Mouse (Mus musculus): ENCODE measurements at regions not wholly inside any gene's neighbourhood (a gene's known extent, or its start where the extent isn't known, plus 50 kb on each side); places are given as distances from the start of the nearest gene placed in this dataset.
A peak's percentile ranks its signal among the peaks of the same experiment; 100 is the strongest.

DNA sequence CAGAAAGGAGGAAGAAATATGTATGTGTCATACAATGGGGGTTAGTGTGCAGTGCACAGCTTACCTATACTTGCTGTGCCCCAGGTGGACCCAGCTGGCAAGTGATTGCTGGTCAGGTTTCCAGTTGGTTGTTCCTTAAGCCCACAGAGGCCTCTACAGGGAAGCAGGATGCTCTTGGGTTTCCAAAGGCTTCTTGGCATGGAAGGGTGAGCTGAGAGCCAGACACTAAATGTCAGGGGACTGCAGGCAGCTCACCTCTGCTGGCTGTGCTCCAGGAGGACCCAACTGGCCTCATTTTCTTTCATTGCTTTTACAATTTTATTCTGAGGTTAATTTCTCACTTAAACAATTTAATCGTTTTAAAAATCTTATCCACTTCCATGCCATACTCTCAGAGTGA, 108.1 kb downstream of the Gm10184 start:
- no peak for DNase-seq (ENCODE audit: low spot score in 2 of 2)

DNA sequence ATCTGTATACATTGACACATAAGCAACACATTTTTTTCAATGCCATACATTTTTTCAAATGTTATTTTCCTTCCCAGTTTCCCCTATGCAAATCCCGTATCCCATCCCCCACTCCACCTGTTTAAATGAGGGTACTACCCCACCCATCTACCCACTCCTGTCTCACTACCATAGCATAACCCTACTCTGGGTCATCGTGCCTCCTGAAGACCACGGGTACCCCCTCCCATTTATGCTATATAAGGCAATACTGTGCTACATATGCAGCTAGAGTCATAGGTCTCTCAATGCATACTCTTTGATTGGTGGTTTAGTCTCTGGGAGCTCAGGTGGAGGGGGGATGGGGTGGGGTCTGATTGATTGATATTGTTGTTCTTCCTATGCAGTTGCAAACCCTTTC, 132.7 kb downstream of the Gm10184 start:
- no peak for DNase-seq (ENCODE audit: low spot score in 2 of 2)

DNA sequence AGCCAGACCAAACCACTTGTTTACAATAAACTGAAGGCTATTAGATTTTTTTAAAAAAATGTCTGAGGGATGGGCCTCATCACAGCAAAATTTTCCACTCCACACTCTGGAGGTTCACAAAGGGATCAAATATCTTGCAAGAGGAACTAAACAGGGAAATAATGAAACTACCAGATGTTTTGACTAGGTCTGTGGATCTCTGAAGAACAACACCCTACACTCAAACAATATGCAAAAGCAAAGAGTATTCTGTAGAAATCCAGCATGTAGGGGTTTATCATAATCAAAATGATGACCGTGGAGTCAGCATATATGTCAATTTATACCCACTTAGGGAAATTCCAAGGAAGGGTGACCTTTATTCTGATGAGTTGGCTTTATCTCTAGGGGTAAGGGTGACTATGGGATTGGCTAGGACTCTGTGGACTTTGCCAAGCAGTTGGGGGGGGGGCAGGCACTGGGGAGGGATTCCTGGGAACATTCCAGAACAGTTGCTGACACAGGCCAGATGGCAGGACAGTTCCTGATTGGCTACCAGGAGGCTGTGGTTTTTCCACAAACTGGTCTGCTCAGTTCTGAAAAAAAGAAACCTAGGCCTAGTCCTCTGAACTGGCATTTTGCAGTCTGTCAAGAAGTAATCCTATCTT, 143.9 kb downstream of the Gm10184 start:
- DNase-seq (ENCODE audit: low spot score in 2 of 2) = no peak

DNA sequence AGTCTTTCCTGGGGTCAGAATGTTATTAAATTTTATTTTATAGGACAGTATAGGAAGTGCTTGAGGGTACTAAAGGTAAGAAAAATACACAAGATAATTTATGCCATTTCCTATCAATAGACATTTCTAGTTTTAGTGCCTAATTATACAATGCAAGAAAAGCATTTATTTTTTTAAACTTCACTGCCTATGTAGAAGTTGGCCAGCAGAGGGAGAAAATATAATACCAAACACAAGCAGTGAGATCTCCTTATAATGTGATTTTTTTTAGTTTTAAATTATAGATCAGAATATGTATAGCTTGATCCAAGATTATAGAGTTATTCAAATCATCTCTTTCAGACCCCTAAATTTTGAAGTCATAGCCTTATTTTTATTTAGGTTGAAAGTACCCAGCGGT, 172.8 kb downstream of the Gm10184 start:
- DNase-seq (ENCODE audit: low spot score in 2 of 2) = no peak

DNA sequence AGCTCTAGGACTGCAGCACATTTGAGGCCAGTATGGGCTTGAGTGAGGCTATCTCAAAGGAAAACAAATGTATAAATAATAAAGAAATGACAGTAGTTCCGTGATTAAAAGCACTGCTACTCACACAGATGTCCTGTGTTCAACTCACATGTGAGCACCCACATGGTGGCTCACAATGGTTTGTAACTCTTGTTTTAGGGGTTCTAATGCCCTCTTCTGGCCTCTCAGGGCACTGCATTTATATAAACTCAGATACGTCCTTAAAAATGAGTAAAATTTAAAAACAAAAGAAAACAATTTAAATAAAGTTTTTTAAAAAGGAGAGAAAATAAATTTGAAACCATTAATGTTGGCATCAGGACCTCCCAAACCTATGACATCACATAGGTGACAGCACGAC, 184.7 kb downstream of the Gm10184 start:
- DNase-seq (ENCODE audit: low spot score in 2 of 2) = no peak

DNA sequence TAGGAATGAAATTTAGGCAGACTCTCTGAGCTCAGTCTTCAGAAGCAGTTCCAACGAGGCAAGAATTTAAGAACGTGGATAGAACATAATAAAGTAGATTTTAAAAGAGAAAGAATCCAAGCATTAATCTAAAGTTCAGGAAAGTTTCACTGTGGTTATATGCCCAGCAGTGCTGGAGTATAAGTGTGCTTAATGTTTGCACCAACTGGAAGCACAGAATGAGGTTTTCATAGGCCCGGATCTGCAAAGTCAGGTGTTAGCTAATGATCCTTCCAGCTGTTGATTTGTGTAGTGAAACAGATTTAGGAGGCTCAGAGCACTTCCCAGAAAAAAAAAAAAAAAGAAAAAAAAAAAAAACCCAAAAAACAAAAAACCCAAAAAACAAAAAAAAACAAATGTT, 228.5 kb downstream of the Gm10184 start:
- DNase-seq (ENCODE audit: low spot score in 2 of 2) = no peak

DNA sequence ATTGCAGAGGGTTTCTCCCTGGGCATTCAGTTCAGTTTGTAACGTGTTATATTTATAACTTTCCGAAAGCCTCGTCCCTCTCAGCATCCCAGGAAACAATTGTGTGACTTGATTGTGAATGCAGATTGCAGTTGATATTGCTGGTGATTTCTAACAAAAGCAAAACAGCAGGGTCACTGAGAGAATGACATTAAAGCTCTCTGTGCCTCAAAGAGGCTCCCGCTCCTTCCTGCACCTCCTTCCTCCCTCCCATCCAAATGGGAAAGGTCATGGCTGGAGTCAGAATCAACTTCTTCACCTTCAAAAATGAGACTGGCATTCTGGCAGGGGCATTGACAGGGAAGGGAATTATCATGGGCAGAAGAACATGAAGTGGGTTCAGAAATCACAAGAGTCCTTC, 251.9 kb downstream of the Gm10184 start:
- no peak for DNase-seq (ENCODE audit: low spot score in 2 of 2)

DNA sequence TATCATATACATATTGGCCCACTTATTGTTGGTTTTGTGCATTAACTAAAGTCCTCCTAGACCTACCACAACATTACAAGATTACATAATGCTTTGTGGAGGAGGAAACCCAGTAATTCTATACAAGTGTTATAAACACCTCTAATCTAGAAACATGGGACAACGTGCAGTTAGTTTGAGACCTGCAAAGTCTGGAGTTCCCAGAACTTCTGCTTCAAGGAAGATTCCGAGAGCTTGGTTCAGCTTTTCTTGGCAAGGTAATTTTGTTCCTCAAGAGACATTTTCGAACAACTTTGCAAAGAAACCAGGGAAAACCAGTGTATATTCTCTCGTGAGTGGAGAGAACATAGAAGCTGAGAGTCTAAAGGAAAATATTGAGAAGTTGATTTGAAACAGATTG, 254.0 kb downstream of the Gm10184 start:
- DNase-seq (ENCODE audit: low spot score in 2 of 2) = no peak

DNA sequence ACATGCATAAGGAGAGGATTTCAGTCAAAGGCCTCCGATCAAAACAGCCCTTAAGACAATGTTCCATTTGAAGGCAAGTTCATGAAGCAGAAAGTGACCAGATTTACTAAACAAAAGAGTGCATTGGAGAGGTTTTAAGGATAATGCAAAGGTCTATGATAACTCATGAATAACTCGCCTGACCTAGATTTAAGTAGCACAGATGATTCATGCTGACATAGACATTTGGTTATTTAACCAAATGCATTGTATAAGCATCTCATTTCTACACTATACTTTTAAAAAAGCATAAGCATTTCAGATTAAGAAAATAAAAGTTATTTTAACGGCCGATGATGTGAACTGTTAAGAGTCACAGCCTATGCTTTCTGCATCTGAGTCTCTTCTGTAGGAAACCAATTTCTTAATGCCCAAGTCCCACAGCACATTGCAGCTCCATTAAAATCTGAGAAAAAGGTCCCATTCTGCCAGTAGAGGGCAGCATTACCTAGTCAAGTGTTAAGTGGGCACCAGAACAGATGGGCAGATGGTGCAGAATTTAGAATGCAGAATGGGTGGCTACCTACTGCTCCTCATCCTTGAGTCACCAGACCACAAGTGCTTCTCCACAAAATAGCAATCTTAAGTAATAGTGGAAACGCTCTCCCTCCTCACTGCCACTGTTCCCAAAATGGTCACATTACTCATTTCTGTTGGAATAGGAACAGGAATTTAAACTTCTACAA, 256.0 kb downstream of the Gm10184 start:
- peak; percentile 43 to 74 for DNase-seq (ENCODE audit: low spot score in 2 of 2)

DNA sequence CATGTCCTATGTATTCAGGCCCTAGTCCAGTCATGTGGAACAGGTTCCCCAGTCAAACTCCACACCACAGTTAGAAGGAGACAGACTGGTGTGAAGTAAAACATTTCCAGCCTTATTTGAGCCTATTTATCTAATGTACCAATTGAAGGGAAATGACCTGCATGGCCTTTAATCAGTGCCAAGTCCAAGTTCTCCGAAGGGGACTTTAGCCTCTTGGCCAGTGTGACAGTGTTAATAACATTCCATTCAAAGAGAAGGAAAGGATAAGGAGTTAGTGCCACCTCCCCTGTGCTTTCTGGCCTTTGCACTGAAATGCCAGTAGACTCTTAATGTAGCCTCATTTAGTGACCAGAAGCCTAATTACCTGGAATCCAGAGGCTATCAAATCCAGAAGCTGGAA, 264.2 kb downstream of the Gm10184 start:
- DNase-seq (ENCODE audit: low spot score in 2 of 2) = no peak
